29 mouse cellular contexts compared by ENCODE assay signal in genomic region chr16:71108979-71109378, GRCm38 (mm10).
A peak's percentile ranks its signal among the peaks of the same experiment; 100 is the strongest.
DNase-seq lines count a peak whose midpoint lies in the region; ATAC-seq and TF ChIP-seq lines count a peak whose summit lies in the region.
"Had no signal": no experiment of that assay in that cellular context is flagged by ENCODE, and none has a peak within 500 bp of the region (broad histone marks: within the 10 kb centered on the region; RNA-seq: fewer than 3 reads in every experiment).

No protein-coding gene starts in this region.

- no peaks in the 10 kb centered on the region for H3K36me3 ChIP-seq in embryonic facial prominence, embryonic 14.5 days (ENCODE audit: control insufficient read depth, insufficient read depth, low read length)
- no peaks in the 10 kb centered on the region for H3K36me3 ChIP-seq in embryonic facial prominence, embryonic 10.5 days (replicated peaks)
- no peaks in the 10 kb centered on the region for H3K36me3 ChIP-seq in forebrain, postnatal 0 days (ENCODE audit: insufficient read depth)
- no peaks in the 10 kb centered on the region for H3K36me3 ChIP-seq in forebrain, embryonic 16.5 days (ENCODE audit: control insufficient read depth, insufficient read depth)
- H3K36me3 ChIP-seq: embryonic facial prominence, embryonic 12.5 days; embryonic facial prominence, embryonic 15.5 days; forebrain, embryonic 10.5 days; G1E had no signal

- no peak for ATAC-seq in embryonic facial prominence, embryonic 14.5 days (ENCODE audit: low read depth)
- ATAC-seq in forebrain, postnatal 0 days, result peak; percentile 55
- ATAC-seq in forebrain, embryonic 16.5 days, result no peak
- ATAC-seq: activated CD4-positive, CD25-positive, alpha-beta regulatory T cell, adult 4 months; CD4-positive, CD25-positive, alpha-beta regulatory T cell, adult 4 months; forebrain, embryonic 13.5 days; Patski had no signal

- DNase-seq in embryonic facial prominence, embryonic 14.5 days (ENCODE audit: low spot score), result peak; percentile 14
- DNase-seq in embryonic facial prominence, embryonic 10.5 days (ENCODE audit: low spot score), result no peak
- peak; percentile 62 for DNase-seq in forebrain, postnatal 0 days
- peak; percentile 55 for DNase-seq in brain, adult 2 months (ENCODE audit: low read depth, low spot score)
- DNase-seq in brain, embryonic 18.5 days (ENCODE audit: low read depth, low spot score), result peak; percentile 60
- no peak for DNase-seq in gastrocnemius, postnatal 36 days
- no peak for DNase-seq in spleen, postnatal 4 days (ENCODE audit: low spot score in 2 of 2)
- DNase-seq: adrenal gland, adult 8-10 months; adrenal gland, postnatal 14 days; adrenal gland, postnatal 36 days; B cell, adult 2 months; cerebellum, adult 11 months; cerebellum, adult 18-20 months; cerebellum, adult 8-10 months; cerebellum, adult 9-11 months; cerebellum, postnatal 14 days; cerebellum, postnatal 36 days; embryo, embryonic 11 days had no signal

- WGBS in embryonic facial prominence, embryonic 14.5 days, result 73% methylated on average over 1 of the region's 1 CpGs
- WGBS in embryonic facial prominence, embryonic 10.5 days, result 86% methylated on average over 1 of the region's 1 CpGs
- 54% methylated on average over 1 of the region's 1 CpGs for WGBS in forebrain, postnatal 0 days
- WGBS in forebrain, embryonic 16.5 days, result 68% methylated on average over 1 of the region's 1 CpGs

- H3K4me2 ChIP-seq in embryonic facial prominence, embryonic 14.5 days (ENCODE audit: low read depth, low read length), result no peak overlapping the region
- no peak overlapping the region for H3K4me2 ChIP-seq in forebrain, postnatal 0 days (ENCODE audit: low read depth)
- no peak overlapping the region for H3K4me2 ChIP-seq in forebrain, embryonic 16.5 days (ENCODE audit: low read length)
- H3K4me2 ChIP-seq: embryonic facial prominence, embryonic 12.5 days; embryonic facial prominence, embryonic 15.5 days; forebrain, embryonic 13.5 days had no signal

- no peak overlapping the region for H3K27ac ChIP-seq in embryonic facial prominence, embryonic 14.5 days (replicated peaks; ENCODE audit: low read depth, low read length)
- H3K27ac ChIP-seq in embryonic facial prominence, embryonic 10.5 days (replicated peaks), result no peak overlapping the region
- no peak overlapping the region for H3K27ac ChIP-seq in forebrain, postnatal 0 days (ENCODE audit: low read depth, low read length)
- no peak overlapping the region for H3K27ac ChIP-seq in forebrain, embryonic 16.5 days (ENCODE audit: low read length)
- H3K27ac ChIP-seq: embryonic facial prominence, embryonic 12.5 days; embryonic facial prominence, embryonic 15.5 days; forebrain, embryonic 10.5 days; forebrain, embryonic 13.5 days had no signal

- H3K9me3 ChIP-seq in embryonic facial prominence, embryonic 14.5 days (ENCODE audit: control insufficient read depth, low read length), result no peaks in the 10 kb centered on the region
- H3K9me3 ChIP-seq in embryonic facial prominence, embryonic 10.5 days, result no peaks in the 10 kb centered on the region
- H3K9me3 ChIP-seq in forebrain, postnatal 0 days (ENCODE audit: low read length), result no peaks in the 10 kb centered on the region
- no peaks in the 10 kb centered on the region for H3K9me3 ChIP-seq in forebrain, embryonic 16.5 days (ENCODE audit: control insufficient read depth, low read length)
- H3K9me3 ChIP-seq: embryonic facial prominence, embryonic 12.5 days; embryonic facial prominence, embryonic 15.5 days; forebrain, embryonic 10.5 days; forebrain, embryonic 13.5 days had no signal

- no peak overlapping the region for H3K9ac ChIP-seq in embryonic facial prominence, embryonic 14.5 days (ENCODE audit: low read depth, low read length)
- no peak overlapping the region for H3K9ac ChIP-seq in forebrain, postnatal 0 days
- H3K9ac ChIP-seq in forebrain, embryonic 16.5 days (replicated peaks; ENCODE audit: low read depth, low read length), result no peak overlapping the region
- H3K9ac ChIP-seq: embryonic facial prominence, embryonic 12.5 days; embryonic facial prominence, embryonic 15.5 days; forebrain, embryonic 13.5 days had no signal

- TF ChIP-seq CTCF in forebrain, postnatal 0 days (IDR thresholded peaks at IDR 0.05; ENCODE audit: low read depth), result no peak

- no peaks in the 10 kb centered on the region for H3K4me1 ChIP-seq in embryonic facial prominence, embryonic 14.5 days (ENCODE audit: control insufficient read depth, insufficient read depth, low read length)
- no peaks in the 10 kb centered on the region for H3K4me1 ChIP-seq in embryonic facial prominence, embryonic 10.5 days
- no peaks in the 10 kb centered on the region for H3K4me1 ChIP-seq in forebrain, postnatal 0 days (ENCODE audit: insufficient read depth)
- H3K4me1 ChIP-seq in forebrain, embryonic 16.5 days (replicated peaks; ENCODE audit: control insufficient read depth, insufficient read depth, low read length), result no peaks in the 10 kb centered on the region
- H3K4me1 ChIP-seq: embryonic facial prominence, embryonic 12.5 days; embryonic facial prominence, embryonic 15.5 days; forebrain, embryonic 10.5 days; forebrain, embryonic 13.5 days had no signal

- no peak overlapping the region for H3K4me3 ChIP-seq in embryonic facial prominence, embryonic 14.5 days (ENCODE audit: low read depth, low read length)
- no peak overlapping the region for H3K4me3 ChIP-seq in embryonic facial prominence, embryonic 10.5 days
- H3K4me3 ChIP-seq in forebrain, postnatal 0 days (ENCODE audit: low read depth, low read length), result no peak overlapping the region
- no peak overlapping the region for H3K4me3 ChIP-seq in forebrain, embryonic 16.5 days (replicated peaks; ENCODE audit: low read length)
- H3K4me3 ChIP-seq: embryonic facial prominence, embryonic 12.5 days; embryonic facial prominence, embryonic 15.5 days; erythroblast, embryonic 14.5 days; forebrain, embryonic 10.5 days; forebrain, embryonic 13.5 days had no signal

- H3K27me3 ChIP-seq in embryonic facial prominence, embryonic 14.5 days (replicated peaks; ENCODE audit: control insufficient read depth, insufficient read depth, low read length), result no peaks in the 10 kb centered on the region
- no peaks in the 10 kb centered on the region for H3K27me3 ChIP-seq in embryonic facial prominence, embryonic 10.5 days (replicated peaks; ENCODE audit: low read depth, poor library complexity, severe bottlenecking)
- no peaks in the 10 kb centered on the region for H3K27me3 ChIP-seq in forebrain, postnatal 0 days (ENCODE audit: insufficient read depth, low read length)
- H3K27me3 ChIP-seq in forebrain, embryonic 16.5 days (replicated peaks; ENCODE audit: control insufficient read depth, insufficient read depth, low read length), result no peaks in the 10 kb centered on the region
- H3K27me3 ChIP-seq: CH12.LX; embryonic facial prominence, embryonic 12.5 days; embryonic facial prominence, embryonic 15.5 days; forebrain, embryonic 13.5 days; Patski had no signal

- intact Hi-C loops in gastrocnemius, postnatal 36 days (cut with DNase I), result no loop called here

Comparison
In these comparisons a context has a peak if more than half of its experiments do, and no peak if none do; other contexts are left out.
1. DNase-seq: peak in embryonic facial prominence, embryonic 14.5 days (single experiment), forebrain, postnatal 0 days (single experiment), brain, adult 2 months (single experiment) and brain, embryonic 18.5 days (single experiment); none in embryonic facial prominence, embryonic 10.5 days (single experiment), gastrocnemius, postnatal 36 days (0 of 2) and spleen, postnatal 4 days (0 of 2).